Mouse (Mus musculus): ENCODE data around the gene Gm11939. TPM values are rescaled to one million over a fixed set of nuclear protein-coding genes. Genes with fewer than 3 reads are reported as not detected.
A peak's percentile ranks its signal among the peaks of the same experiment; 100 is the strongest.
"Not testable (repeated sequence)": the region's sequence is repeated elsewhere in the genome, so short reads cannot be mapped to it uniquely, and the experiment has no call there.

Gene Gm11939
- polyA plus RNA-seq (2016; fragmentation: Nextera tagmentation; extraction: Ambion mirVana) = not detected in 2 replicates

DNA sequence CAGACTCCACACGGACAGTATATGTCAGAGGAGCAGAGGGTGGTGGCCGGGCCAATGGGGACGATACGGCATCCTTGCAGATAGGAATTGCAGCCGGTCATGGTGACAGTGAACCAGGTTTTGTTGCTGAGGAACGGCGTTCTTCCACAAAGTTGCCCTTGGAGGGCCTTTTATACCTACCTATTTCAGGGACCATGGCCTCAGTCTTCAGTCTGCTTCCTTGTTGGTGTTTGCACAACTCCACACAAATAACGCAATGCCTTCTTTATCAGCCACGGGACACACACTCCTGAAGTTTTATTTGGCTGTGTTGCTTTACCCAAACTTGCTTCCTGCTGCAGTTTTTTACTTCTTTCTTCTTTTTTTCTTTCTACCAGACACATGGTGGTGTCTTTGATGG lies at the start of gene Gm11939:
Gm11939 (minus strand) TSS at position 101 of the 400 bp plus-strand sequence.
- no peak within 1 kb of the TSS for H3K4me3 ChIP-seq
- no peak for DNase-seq (ENCODE audit: low spot score)
- H3K4me1 ChIP-seq (replicated peaks) = no peaks in the 10 kb centered on the region
- no peaks in the 10 kb centered on the region for H3K27me3 ChIP-seq (ENCODE audit: insufficient read depth, poor library complexity, severe bottlenecking)
- WGBS = 91% methylated on average over 9 of the region's 9 CpGs
- H3K27ac ChIP-seq = no peak within 1 kb of the TSS
- no peaks in the 10 kb centered on the region for H3K36me3 ChIP-seq
- no peaks in the 10 kb centered on the region for H3K9me3 ChIP-seq

DNA sequence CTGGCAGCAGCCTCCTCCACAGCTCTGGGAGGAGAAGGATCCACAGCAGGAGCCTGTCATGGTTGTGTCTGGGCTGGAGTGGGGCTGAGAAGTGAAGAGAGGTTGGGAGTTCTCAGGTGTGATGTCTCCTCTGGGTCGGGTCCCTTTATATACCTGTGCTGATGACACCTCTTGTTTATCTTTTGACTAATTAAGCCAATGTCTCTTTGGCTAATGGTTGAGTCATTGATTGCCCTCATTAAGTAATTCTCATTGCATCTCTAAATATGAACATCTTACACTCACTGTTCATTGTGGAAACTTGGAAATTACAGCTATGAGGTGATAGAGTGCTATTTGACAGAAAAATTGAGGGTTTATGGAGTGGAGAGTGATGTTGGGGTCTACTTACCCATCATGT lies 43.9 kb upstream of the Gm11939 start, which contains the start of gene Gm11938:
Gm11938 (minus strand) TSS at position 101 of the 400 bp plus-strand sequence.
- not testable (repeated sequence) for H3K9me3 ChIP-seq; H3K4me1 ChIP-seq (replicated peaks); DNase-seq (ENCODE audit: low spot score); H3K4me3 ChIP-seq; H3K36me3 ChIP-seq; H3K27me3 ChIP-seq (ENCODE audit: insufficient read depth, poor library complexity, severe bottlenecking); H3K27ac ChIP-seq
- 78% methylated on average over 1 of the region's 1 CpGs for whole genome bisulfite sequencing

DNA sequence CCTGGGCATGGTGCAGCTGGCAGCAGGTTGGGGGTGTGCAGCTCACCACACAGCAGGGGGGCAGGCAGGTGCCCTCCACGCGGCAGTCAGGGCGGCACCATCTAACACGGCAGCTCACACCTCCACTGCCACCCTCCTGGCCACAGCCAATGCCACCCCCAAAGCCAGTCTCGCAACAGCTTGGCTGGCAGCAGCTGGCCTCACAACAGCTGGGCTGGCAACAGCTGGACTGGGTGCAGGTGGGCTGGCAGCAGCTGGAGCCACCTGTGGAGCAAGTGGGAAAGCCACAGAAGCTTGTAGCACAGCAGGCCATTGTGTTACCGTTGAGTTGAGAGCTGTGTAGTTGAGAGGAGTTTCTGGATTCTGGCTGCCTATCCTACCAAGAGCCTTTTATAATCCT lies 38.5 kb upstream of the Gm11939 start, which contains the start of gene Krtap9-3:
Krtap9-3 (minus strand) TSS at position 364 of the 400 bp plus-strand sequence.
- not testable (repeated sequence) for DNase-seq (ENCODE audit: low spot score); H3K4me3 ChIP-seq; H3K36me3 ChIP-seq; H3K4me1 ChIP-seq (replicated peaks); H3K9me3 ChIP-seq; H3K27ac ChIP-seq; H3K27me3 ChIP-seq (ENCODE audit: insufficient read depth, poor library complexity, severe bottlenecking)
- WGBS = 81% methylated on average over 6 of the region's 6 CpGs

DNA sequence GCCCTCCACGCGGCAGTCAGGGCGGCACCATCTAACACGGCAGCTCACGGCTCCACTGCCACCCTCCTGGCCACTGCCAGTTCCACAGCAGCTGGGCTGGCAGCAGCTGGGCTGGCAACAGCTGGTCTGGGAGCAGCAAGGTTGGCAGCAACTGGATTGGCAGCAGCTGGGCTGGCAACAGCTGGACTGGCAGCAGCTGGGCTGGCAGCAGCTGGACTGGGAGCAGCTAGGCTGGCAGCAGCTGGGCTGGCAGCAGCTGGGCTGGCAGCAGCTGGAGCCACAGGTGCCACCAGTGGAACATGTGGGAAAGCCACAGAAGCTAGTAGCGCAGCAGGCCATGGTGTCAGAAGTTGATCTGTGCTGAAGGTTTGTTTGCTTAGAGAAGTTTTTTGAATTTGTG lies 31.7 kb upstream of the Gm11939 start, which contains the start of gene Krtap1-3:
Krtap1-3 (minus strand) TSS at position 359 of the 400 bp plus-strand sequence.
- Histone ChIP-seq H3K9me3 (no peaks in the 10 kb centered on the region), H3K27ac (no peak within 1 kb of the TSS), H3K27me3 (ENCODE audit: insufficient read depth, poor library complexity, severe bottlenecking) (no peaks in the 10 kb centered on the region), H3K36me3 (no peaks in the 10 kb centered on the region), H3K4me3 (no peak within 1 kb of the TSS), H3K4me1 (replicated peaks) (no peaks in the 10 kb centered on the region)
- WGBS = 86% methylated on average over 6 of the region's 6 CpGs
- DNase-seq (ENCODE audit: low spot score) = no peak

DNA sequence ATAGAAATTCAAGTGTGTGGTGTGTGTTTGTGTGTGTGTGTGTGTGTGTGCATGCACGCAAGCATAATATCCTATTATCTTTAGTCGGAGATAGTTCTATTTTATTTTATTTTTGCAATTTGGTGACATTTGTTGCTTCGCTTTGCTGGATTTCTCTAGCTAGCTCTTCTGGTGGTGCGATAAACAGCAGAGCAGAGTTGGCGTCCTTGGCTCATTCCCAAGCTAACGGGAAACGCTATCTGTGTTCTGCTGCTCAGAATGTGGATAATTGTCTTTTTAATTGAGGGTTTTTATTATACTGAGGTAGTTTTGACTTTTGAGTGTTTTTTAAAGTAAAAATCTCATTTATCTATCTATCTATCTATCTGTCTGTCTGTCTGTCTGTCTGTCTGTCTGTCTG lies 25.8 kb upstream of the Gm11939 start:
- H3K4me1 ChIP-seq (replicated peaks) = no peaks in the 10 kb centered on the region
- no peak overlapping the region for H3K4me3 ChIP-seq
- H3K27ac ChIP-seq = no peak overlapping the region
- H3K36me3 ChIP-seq = no peaks in the 10 kb centered on the region
- H3K9me3 ChIP-seq = no peaks in the 10 kb centered on the region
- 93% methylated on average over 7 of the region's 7 CpGs for WGBS
- no peak for DNase-seq (ENCODE audit: low spot score)
- H3K27me3 ChIP-seq (ENCODE audit: insufficient read depth, poor library complexity, severe bottlenecking) = no peaks in the 10 kb centered on the region

DNA sequence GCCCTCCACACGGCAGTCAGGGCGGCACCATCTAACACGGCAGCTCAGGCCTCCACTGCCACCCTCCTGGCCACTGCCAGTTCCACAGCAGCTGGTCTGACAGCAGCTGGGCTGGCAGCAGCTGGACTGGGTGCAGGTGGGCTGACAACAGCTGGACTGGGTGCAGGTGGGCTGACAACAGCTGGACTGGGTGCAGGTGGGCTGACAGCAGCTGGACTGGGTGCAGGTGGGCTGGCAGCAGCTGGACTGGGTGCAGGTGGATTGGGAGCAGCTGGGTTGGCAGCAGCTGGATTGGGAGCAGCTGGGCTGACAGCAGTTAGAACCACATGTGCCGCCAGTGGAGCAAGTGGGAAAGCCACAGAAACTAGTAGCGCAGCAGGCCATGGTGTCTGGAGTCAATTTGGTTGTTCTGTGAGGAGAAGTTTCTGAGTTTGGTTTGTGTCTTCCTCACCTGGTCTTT lies 24.0 kb upstream of the Gm11939 start, which contains the start of gene Krtap1-4:
Krtap1-4 (minus strand) TSS at position 410 of the 460 bp plus-strand sequence.
- Histone ChIP-seq H3K9me3 (no peaks in the 10 kb centered on the region), H3K36me3 (no peaks in the 10 kb centered on the region), H3K4me1 (replicated peaks) (no peaks in the 10 kb centered on the region), H3K4me3 (no peak within 1 kb of the TSS), H3K27ac (no peak within 1 kb of the TSS), H3K27me3 (ENCODE audit: insufficient read depth, poor library complexity, severe bottlenecking) (no peaks in the 10 kb centered on the region)
- DNase-seq (ENCODE audit: low spot score) = no peak
- 74% methylated on average over 5 of the region's 5 CpGs for WGBS

DNA sequence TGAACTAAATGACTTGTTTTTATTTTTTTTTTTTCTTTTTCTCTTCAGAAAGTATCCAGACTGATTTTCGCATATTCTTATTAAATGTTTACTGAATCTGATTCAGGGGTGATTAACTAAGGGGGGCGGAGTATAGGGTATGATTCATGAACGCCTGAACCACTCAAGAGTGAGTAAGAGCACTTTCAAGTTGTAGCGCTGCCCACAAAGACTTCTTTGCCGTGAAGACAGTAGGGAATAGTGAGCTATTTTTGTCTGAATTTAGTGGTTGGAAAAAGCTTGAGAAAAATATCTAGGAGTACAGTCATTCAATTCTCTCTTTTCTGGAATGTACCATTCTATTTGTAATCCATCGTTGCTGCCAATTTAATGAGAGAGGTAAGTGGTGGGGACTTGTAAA lies 22.3 kb upstream of the Gm11939 start:
- Histone ChIP-seq H3K9me3 (no peaks in the 10 kb centered on the region), H3K4me3 (no peak overlapping the region), H3K27ac (no peak overlapping the region), H3K27me3 (ENCODE audit: insufficient read depth, poor library complexity, severe bottlenecking) (no peaks in the 10 kb centered on the region), H3K4me1 (replicated peaks) (no peaks in the 10 kb centered on the region), H3K36me3 (no peaks in the 10 kb centered on the region)
- no peak for DNase-seq (ENCODE audit: low spot score)
- WGBS = 90% methylated on average over 6 of the region's 6 CpGs

DNA sequence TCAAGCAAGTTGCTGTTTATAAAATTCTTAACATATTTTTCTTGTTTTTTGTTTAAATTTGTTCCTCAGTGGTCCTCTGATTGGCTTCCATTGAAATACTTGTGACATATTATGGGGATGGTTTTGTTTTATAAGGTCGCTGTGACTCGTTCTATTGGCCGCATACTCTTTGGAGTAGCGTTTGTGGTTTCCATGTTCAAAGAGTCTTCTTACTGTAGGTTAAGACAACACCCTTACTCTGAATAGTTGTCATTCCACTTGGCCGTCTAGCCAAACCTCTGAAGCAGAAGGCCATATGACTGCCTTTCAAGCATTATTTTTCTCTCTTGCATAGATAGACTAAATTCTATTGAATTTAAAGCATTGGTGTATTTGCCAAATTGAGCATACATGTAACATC lies 21.8 kb upstream of the Gm11939 start:
- H3K27ac ChIP-seq = no peak overlapping the region
- H3K36me3 ChIP-seq = no peaks in the 10 kb centered on the region
- H3K27me3 ChIP-seq (ENCODE audit: insufficient read depth, poor library complexity, severe bottlenecking) = no peaks in the 10 kb centered on the region
- no peaks in the 10 kb centered on the region for H3K4me1 ChIP-seq (replicated peaks)
- 92% methylated on average over 5 of the region's 5 CpGs for WGBS
- no peak for DNase-seq (ENCODE audit: low spot score)
- no peak overlapping the region for H3K4me3 ChIP-seq
- H3K9me3 ChIP-seq = no peaks in the 10 kb centered on the region

DNA sequence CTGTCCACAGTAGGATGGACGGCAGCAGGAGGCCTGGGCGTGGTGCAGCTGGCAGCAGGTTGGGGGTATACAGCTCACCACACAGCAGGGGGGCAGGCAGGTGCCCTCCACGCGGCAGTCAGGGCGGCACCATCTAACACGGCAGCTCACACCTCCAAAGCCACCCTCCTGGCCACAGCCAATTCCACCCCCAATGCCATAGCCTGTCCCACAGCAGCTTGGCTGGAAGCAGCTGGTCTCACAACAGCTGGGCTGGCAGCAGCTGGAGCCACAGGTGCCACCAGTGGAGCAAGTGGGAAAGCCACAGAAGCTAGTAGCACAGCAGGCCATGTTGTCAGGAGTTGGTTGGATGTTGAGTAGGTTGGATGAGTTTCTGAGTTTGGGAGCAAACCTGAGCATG lies 21.4 kb upstream of the Gm11939 start, which contains the start of gene Krtap1-5:
Krtap1-5 (minus strand) TSS at position 381 of the 400 bp plus-strand sequence.
- no peaks in the 10 kb centered on the region for H3K9me3 ChIP-seq
- WGBS = 86% methylated on average over 6 of the region's 6 CpGs

DNA sequence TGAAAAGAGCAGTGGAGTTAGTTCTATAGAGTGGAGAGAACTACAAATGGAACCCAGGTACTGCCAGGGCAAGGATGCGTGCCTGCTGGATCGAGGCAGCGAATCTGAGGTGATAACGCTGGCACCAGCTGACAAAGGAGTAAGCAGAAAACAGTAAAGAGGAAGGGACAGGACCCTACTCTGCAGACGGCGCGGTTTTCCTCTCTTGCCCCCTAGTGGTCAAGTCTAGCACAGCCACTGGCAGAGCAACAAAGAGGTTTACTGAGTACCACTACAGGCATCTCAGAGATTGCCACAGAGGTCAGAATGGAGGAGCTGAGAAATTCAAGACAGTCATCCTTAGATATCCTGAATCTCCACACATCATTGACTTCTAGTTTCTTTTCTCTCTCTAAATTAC lies 14.8 kb upstream of the Gm11939 start:
- DNase-seq (ENCODE audit: low spot score) = peak; percentile 83
- Histone ChIP-seq H3K27ac (peak overlapping the region; percentile 73; the same call in 1 of the 2 replicates), H3K9me3 (no peaks in the 10 kb centered on the region), H3K27me3 (ENCODE audit: insufficient read depth, poor library complexity, severe bottlenecking) (no peaks in the 10 kb centered on the region), H3K4me3 (peak overlapping the region; percentile 26; the same call in 1 of the 2 replicates), H3K36me3 (no peaks in the 10 kb centered on the region), H3K4me1 (replicated peaks) (peaks cover 4% of the 10 kb centered on the region; the same call in 1 of the 2 replicates)
- WGBS = 6% methylated on average over 7 of the region's 7 CpGs

More for the DNA sequence above, 21.4 kb upstream of the Gm11939 start, which contains the start of gene Krtap1-5:
- Histone ChIP-seq H3K27me3 (ENCODE audit: insufficient read depth, poor library complexity, severe bottlenecking) (no peaks in the 10 kb centered on the region), H3K4me3 (no peak within 1 kb of the TSS), H3K4me1 (replicated peaks) (no peaks in the 10 kb centered on the region), H3K27ac (no peak within 1 kb of the TSS), H3K36me3 (no peaks in the 10 kb centered on the region)
- DNase-seq (ENCODE audit: low spot score) = no peak

DNA sequence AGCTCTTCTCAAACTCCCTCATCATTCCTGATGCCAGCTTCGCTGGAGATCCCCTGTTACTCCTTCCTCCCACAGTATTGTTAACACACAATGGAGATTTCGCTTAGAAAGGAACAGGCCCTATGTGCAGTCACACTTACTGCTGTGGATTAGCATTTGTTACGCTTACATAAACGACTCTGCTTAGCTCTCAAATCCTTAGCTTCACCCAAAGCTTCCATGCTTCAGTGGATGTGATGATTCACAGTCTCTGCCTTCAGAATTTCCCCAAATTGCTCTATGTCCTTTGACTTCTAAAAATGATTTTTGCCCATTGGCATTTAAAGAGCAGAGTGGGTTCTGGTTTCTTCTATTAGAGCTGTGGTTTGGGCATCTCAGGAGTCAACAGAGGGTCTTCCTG lies 13.9 kb upstream of the Gm11939 start:
- H3K27ac ChIP-seq = no peak overlapping the region
- DNase-seq (ENCODE audit: low spot score) = no peak

DNA sequence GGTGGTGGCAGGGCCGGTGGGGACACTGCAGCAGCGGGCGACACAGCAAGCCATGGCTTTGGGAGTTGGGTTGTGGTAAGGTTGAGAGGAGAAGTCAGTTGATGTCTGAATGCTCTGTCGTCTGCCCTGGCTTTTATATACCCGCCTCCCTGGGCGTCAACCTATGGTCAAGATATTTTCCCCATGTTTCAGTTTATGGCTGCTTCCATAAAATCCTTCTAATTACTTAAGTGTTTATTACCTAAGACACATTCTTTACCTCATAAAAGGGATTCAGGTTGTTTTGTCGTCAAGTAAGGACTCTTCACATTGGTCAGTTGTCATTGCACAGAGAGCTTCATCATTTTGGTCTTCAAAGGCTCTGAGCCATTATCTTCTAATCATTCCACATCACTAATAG lies 7.3 kb upstream of the Gm11939 start, which contains the start of gene Krtap3-1:
Krtap3-1 (minus strand) TSS at position 101 of the 400 bp plus-strand sequence.
- Histone ChIP-seq H3K27ac (no peak within 1 kb of the TSS), H3K4me1 (replicated peaks) (no peaks in the 10 kb centered on the region), H3K9me3 (no peaks in the 10 kb centered on the region), H3K27me3 (ENCODE audit: insufficient read depth, poor library complexity, severe bottlenecking) (no peaks in the 10 kb centered on the region), H3K36me3 (no peaks in the 10 kb centered on the region), H3K4me3 (no peak within 1 kb of the TSS)
- DNase-seq (ENCODE audit: low spot score) = no peak
- WGBS = 91% methylated on average over 7 of the region's 7 CpGs

More for the DNA sequence above, 13.9 kb upstream of the Gm11939 start:
- no peaks in the 10 kb centered on the region for H3K27me3 ChIP-seq (ENCODE audit: insufficient read depth, poor library complexity, severe bottlenecking)
- H3K9me3 ChIP-seq = no peaks in the 10 kb centered on the region
- 42% methylated on average over 4 of the region's 4 CpGs for WGBS
- no peak overlapping the region for H3K4me3 ChIP-seq
- H3K36me3 ChIP-seq = no peaks in the 10 kb centered on the region
- H3K4me1 ChIP-seq (replicated peaks) = peaks cover 4% of the 10 kb centered on the region; the same call in 1 of the 2 replicates

DNA sequence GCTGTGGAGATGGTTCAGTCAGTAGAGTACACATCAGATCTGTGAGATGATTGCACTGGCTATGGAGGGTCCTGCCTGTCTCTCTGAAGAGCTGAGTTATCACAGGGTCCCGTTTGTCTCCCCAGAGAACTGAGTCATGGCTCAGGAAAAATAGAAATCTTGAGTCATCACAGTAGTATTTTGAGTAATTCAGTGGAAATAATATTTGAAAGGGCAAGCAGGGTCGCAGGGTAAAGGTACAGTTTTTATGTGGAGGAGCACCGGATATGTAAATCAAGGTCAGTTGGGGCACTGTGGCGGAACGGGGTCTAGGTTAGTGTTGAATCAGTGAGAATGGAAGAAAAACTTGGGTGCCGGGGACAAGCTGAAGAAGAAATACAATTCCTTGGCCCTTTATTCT lies 3.3 kb upstream of the Gm11939 start:
- H3K9me3 ChIP-seq = no peaks in the 10 kb centered on the region
- WGBS = 81% methylated on average over 6 of the region's 6 CpGs
- no peaks in the 10 kb centered on the region for H3K36me3 ChIP-seq
- H3K27ac ChIP-seq = no peak overlapping the region
- no peaks in the 10 kb centered on the region for H3K4me1 ChIP-seq (replicated peaks)
- DNase-seq (ENCODE audit: low spot score) = no peak
- no peak overlapping the region for H3K4me3 ChIP-seq
- H3K27me3 ChIP-seq (ENCODE audit: insufficient read depth, poor library complexity, severe bottlenecking) = no peaks in the 10 kb centered on the region

All from hindbrain, embryonic 10.5 days (tissue).